Mouse (Mus musculus) urinary bladder, adult 18-20 months (tissue): ENCODE data around the gene Mdfic.
"Not testable (repeated sequence)": the region's sequence is repeated elsewhere in the genome, so short reads cannot be mapped to it uniquely, and the experiment has no call there.

Experiments used
- DNase-seq, 2 experiments: peaks; one replicate each; pipeline ENCODE4 v3.0.0; 2022; ENCODE audit warnings: low spot score in 2 of 2, mixed read lengths in 2 of 2

The Mdfic gene

GRCm38 (mm10) chr6:15720461-15720817 lies at the start of gene Mdfic:
Gene Mdfic, plus strand, starts transcription at chr6:15720661.
- peak in 1 of 2 experiments; percentile 55 for DNase-seq

GRCm38 (mm10) chr6:15671364-15671763 lies 49.1 kb upstream of the Mdfic start:
- DNase-seq, result no peak

GRCm38 (mm10) chr6:15710080-15710479 lies 10.4 kb upstream of the Mdfic start:
- DNase-seq, result no peak

- DNase-seq, result no peak
Measured at GRCm38 (mm10) chr6:15710706-15711105, 9.8 kb upstream of the Mdfic start.

GRCm38 (mm10) chr6:15712860-15713385 lies 7.5 kb upstream of the Mdfic start:
- DNase-seq, result no peak

GRCm38 (mm10) chr6:15714036-15714435 lies 6.4 kb upstream of the Mdfic start:
- DNase-seq, result not testable (repeated sequence)

GRCm38 (mm10) chr6:15714996-15715844 lies 5.2 kb upstream of the Mdfic start:
- DNase-seq, result no peak

- DNase-seq, result peak in 1 of 2 experiments; percentile 32
Measured at GRCm38 (mm10) chr6:15719919-15720318, 542 bp upstream of the Mdfic start.

- peak; percentile 61 to 80 for DNase-seq
Measured at GRCm38 (mm10) chr6:15720818-15721715, 606 bp downstream of the Mdfic start.

- no peak for DNase-seq
Measured at GRCm38 (mm10) chr6:15721716-15722031, 1.2 kb downstream of the Mdfic start.

- DNase-seq, result not testable (repeated sequence)
Measured at GRCm38 (mm10) chr6:15722631-15723030, 2.2 kb downstream of the Mdfic start.

GRCm38 (mm10) chr6:15724304-15724703 lies 3.8 kb downstream of the Mdfic start:
- no peak for DNase-seq

- DNase-seq, result no peak
Measured at GRCm38 (mm10) chr6:15726422-15726821, 6.0 kb downstream of the Mdfic start.

GRCm38 (mm10) chr6:15727681-15728410 lies 7.4 kb downstream of the Mdfic start:
- DNase-seq, result no peak

- no peak for DNase-seq
Measured at GRCm38 (mm10) chr6:15728844-15729577, 8.6 kb downstream of the Mdfic start.

GRCm38 (mm10) chr6:15730258-15730657 lies 9.8 kb downstream of the Mdfic start:
- no peak for DNase-seq

GRCm38 (mm10) chr6:15730666-15731065 lies 10.2 kb downstream of the Mdfic start:
- no peak for DNase-seq

- DNase-seq, result no peak
Measured at GRCm38 (mm10) chr6:15731452-15731851, 11.0 kb downstream of the Mdfic start.

- DNase-seq, result no peak
Measured at GRCm38 (mm10) chr6:15737312-15737911, 17.0 kb downstream of the Mdfic start.

- DNase-seq, result peak in 1 of 2 experiments; percentile 11
Measured at GRCm38 (mm10) chr6:15738331-15738943, 18.0 kb downstream of the Mdfic start.
